Mouse (Mus musculus) urinary bladder, postnatal 4 days (tissue): ENCODE measurements around the gene Ccdc107.

Experiments
- DNase-seq, 2 experiments: peaks; one replicate each; pipeline ENCODE4 v3.0.0; 2021 to 2022; ENCODE audit warnings: low spot score in 2 of 2

The Ccdc107 gene

DNA sequence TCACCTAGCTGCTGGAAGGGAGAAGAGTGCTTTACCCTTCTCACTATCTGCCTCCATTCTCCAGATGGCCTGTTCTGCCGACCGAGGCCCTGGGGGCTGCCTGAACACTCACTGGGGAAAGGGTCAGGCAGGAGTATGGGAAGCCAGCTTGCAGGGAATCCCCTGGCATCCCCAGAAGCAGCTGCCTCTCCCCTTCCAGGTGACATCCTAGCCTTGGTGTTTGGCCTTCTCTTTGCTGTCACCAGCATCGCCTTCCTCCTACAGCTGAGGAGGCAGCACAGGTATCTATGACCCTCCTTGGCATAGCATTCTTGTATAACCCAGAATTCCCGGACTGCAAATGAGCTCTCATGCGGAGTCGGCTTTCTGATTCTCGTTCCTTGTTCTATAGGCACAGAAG is 20.0 kb downstream of the Ccdc107 start:
- DNase-seq, result no peak

DNA sequence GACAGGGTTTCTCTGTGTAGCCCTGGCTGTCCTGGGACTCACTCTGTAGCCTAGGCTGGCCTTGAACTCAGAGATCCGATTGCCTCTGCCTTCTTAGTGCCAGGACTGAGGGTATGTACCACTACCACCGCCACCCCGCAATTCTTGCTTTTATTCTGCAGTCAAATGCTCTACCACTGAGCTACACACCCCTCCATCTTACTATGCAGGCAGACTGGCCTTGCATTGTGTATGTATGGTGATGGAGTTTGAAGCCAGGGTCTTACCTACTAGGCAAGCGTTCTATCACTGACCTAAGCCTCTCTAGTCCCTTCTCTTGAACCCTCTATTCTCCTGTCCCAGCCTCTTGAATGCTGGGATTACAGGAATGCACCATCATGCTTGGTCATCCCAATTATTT is 20.6 kb downstream of the Ccdc107 start:
- no peak for DNase-seq

DNA sequence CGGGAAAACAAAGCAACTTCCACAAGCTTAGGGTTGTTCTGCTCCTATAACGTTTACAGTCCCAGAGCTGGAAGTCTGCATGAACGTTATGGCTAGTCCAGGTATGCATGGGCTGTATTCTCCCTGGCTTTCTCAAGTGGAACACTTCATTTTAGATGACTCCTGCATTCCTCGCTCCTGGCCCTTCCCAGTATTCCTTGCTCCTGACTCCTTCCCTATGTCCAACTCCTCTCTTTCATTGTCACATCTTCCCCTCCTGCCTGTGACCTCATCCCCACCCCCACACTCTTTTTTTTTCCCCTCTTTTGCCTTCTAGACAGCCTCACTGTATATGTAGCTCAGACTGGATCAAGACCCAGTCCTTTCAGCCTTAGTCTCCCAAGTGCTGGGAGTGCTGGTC is 21.1 kb downstream of the Ccdc107 start:
- no peak for DNase-seq

DNA sequence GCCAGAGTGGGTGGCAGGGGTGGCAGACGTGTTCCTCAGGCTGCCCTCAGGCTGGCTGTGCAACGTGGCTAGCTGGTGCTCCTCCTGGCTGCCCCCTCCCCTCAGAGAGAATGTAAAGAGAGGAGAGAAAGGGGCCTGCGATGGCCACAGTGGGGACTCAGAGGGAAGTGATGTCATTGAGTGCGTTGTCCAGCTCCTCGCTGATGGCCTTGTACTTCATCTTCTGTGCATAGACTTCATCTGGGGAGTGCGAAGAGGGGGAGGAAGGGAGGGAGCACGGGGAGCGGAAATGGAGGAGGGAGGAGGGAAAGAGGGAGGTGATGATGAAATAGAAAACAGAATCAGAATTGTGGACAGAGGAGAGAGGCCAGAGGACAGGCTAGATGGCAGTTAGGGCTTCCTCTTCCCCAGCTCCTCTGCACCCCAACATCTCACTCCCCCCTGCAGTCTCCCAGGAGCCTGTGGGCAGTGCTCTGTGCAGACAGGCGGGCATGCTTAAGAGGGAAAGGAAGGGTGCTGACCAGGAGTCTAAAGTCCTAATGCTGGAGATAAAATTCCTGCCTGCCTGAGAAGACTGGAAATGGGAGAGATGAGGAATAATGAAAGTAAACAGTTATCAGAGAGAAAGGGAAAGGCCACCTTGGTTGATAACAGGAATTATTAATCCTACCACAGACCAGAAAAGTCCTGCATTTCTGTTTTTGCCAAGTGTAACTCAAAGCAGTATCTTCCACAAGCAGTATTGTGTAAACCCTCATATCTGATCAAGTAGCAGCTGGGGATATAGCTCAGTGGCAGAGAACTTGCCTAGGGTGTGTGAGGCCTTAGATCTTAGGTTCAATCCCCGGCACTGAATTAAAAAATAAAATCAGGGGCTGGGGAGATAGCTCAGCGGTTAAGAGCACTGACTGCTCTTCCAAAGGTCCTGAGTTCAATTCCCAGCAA is 23.3 kb downstream of the Ccdc107 start:
- no peak for DNase-seq

DNA sequence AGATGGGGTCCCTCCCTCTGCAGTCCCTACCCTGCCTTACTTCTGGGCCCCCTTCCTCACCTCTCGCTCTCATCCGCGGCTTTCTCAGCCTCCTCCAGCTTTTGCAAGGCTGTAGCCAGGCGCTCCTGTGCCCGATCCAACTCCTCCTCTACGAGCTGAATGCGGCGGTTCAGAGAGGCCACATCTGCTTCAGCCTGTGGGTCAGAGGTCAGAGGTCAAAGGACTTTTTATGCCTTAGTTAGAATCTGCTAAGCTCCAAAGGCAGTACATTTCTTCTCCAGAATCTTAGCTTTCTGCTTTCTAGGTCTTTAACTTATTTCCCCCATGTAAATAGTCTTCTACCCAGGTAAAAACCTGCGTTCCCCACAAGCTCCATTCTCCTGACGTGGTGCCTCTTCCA is 26.9 kb downstream of the Ccdc107 start:
- DNase-seq, result no peak

DNA sequence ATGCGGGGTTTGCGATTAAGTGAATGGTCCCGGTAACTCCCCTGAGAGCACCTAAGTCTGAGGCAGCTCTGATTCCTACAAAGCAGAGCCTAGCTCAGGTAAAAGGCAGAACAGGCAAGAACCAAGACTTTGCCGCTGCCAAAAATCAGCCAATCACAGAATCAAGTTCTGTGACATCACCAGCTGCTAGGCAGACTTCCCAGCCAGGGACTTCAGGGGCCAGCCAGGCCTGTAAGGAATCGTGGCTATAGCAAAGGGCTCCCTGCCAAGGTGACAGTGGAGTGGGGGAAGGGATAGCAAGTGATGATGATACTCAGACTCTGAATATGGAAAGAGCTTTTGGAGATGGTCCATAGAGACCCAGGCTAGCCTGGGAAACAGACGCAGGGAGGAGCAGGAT is 27.3 kb downstream of the Ccdc107 start:
- DNase-seq, result peak; percentile 79 to 91

DNA sequence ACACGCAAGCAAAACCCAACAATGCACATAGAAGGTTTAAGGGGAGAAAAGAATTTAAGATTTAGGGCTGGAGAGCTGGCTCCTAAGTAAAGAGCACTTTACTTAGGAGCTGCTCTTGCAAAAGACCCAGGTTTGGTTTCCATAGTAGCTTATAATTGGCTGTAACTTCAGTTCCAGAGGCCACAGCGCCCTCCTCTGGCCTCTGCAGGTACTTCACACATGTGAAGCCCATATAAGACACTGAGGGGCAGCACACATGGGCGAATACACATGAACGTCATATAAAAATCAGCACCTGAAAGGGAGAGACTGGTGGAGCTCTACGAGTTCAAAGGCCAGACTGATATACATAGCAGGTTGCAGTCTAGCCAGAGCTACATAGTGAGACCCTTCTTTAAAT is 35.2 kb downstream of the Ccdc107 start:
- DNase-seq, result no peak

DNA sequence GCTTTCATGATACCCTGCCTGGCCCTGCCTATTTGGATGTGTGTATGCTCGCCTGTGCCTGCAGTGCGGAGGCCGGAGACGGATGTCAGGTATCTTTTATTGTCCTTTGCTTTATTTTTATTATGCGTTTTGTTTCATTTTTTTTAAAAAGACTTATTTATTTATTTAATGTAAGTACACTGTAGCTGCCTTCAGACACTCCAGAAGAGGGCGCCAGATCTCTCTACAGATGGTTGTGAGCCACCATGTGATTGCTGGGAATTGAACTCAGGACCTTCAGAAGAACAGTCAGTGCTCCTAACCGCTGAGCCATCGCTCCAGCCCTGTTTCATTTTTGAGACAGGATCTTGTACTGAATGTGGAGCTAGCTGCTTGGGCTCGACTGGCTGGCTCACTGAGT is 35.8 kb downstream of the Ccdc107 start:
- no peak for DNase-seq

DNA sequence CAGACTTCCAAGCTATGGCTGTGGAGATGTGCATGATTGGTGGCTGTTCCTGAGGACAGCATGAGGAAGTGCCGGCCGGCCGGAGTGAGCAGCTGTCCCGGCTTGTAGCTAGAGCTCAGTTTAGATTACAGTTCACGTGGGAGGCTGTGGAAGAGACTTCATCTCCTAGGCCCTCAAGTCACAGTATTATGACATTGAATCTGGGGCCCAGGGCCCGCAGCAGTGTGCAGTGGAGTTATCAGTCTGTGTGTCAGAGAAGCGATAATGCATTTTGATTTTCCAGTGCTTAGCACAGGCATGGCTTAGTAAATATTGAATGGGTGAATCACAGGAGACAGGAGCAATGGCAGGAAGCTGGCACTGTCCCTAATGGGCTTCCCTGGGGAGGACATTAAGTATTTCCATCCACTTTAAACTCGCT is 37.4 kb downstream of the Ccdc107 start:
- DNase-seq, result no peak

DNA sequence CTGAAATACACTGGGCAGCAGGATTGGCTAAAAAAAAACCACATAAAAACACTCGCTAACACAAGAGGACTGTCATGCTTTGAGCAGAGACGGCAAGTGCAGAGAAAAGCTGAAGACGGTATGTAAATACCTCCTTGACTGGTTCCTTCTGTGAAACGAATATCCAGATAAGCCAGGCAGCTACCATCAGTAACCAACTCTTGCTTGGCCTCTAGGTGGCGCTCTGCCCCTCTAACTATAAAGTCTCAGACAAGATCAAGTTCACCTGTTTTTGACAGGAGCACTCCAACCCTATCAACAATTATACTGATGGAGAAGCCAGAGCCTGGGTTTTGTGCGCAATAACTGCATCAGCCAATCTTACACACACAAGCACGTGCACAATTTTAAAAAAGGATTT is 37.9 kb downstream of the Ccdc107 start:
- peak; percentile 59 to 76 for DNase-seq

DNA sequence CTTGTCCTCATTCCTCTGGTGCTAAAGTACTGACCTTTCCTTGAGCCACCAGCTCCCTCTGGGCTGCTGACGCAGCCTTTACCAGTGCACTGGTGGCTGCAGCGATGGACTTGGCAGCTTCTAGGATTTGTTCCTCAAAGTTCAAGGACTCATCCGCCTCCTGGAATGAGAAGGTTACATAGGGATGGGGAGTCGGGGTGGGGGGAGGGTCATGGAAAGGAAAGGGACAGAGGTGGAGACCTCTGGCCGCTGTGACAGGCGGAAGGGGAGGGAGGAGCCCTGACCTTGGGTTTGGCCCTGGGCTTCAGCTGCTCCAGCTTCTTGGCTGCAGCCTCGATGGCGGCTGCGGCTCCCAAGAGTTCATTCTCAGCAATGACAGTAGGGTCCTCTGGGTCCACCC is 40.6 kb downstream of the Ccdc107 start:
- no peak for DNase-seq

DNA sequence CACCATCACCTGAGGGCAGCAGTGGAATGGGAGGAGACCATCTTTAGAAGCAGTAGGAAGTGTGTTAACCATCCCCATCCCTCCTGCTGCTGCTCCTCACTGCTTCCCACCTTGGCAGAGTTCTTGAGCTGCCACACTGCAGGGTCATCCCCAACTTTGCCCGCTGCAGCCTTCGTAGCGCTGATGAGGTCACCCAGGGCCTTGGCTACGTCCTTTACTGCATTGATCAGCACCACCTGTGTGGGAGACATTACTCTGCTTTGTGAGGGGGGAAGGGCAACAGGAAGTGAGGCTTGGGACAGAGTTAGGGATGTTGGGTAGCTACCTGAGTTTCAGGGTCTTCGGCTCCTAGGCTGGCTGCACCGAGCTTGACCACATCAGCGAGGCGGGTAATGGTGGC is 42.9 kb downstream of the Ccdc107 start:
- no peak for DNase-seq

DNA sequence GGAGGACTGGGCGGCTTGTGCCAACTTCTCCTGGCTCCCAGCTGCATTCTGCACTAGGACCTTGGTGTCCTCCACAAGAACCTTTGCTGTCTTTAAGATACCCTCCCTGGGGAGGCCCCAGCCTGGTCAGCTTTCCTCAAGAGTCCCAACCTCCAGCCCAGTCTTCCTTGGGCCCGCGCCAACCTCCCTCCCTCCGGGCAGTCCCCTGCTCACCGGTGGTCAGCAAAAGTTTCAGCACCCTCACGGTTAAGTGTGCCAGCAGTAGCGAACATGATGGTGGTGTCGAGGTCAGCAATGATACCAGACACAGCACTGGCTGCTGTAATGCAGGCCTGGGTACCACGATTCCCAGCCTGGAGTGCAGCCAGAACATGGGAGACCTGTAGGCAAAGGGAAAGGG is 43.3 kb downstream of the Ccdc107 start:
- DNase-seq, result no peak

DNA sequence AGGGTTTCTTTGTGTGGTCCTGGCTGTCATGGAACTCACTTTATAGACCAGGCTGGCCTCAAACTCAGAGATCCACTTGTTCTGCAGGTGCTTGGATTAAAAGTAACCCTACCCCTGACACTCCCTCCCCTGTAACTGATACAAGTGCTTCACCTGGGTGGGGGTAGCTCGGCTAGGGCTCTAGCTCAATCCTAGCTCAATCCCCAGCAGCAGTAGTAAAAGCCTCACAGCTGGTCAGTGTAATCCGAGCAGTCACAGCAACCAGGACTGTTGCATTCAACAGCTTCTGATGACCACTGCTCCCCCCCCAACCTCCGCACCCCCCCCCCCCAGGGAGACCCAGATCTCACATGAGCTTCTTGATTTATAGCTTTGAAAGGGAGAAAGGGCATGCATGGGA is 49.3 kb downstream of the Ccdc107 start:
- no peak for DNase-seq
